8 mouse cellular contexts compared by ENCODE assay signal in genomic region chr6:129543709-129544606, GRCm38 (mm10). TPM values are rescaled to one million over a fixed set of nuclear protein-coding genes. Genes with fewer than 3 reads are reported as not detected.
A peak's percentile ranks its signal among the peaks of the same experiment; 100 is the strongest.
DNase-seq lines count a peak whose midpoint lies in the region; ATAC-seq and TF ChIP-seq lines count a peak whose summit lies in the region.

No protein-coding gene starts in this region.

- no peak overlapping the region for H3K4me2 ChIP-seq in forebrain, embryonic 16.5 days (ENCODE audit: low read length)
- no peak overlapping the region for H3K4me2 ChIP-seq in hindbrain, embryonic 16.5 days (ENCODE audit: low read length)

- peak; percentile 46 for DNase-seq in ovary, postnatal 36 days (ENCODE audit: low spot score)
- no peak for DNase-seq in ovary, adult 18-20 months (ENCODE audit: low spot score)
- peak; percentile 64 to 68 for DNase-seq in cerebellum, adult 2 months
- peak; percentile 30 to 64 for DNase-seq in layer of hippocampus, postnatal 36 days
- DNase-seq in lung, postnatal 25 days (ENCODE audit: low spot score), result peak; percentile 68
- DNase-seq in right cerebral cortex, adult 2 months (ENCODE audit: low spot score in 2 of 2), result peak; percentile 81 to 84

- 54% methylated on average over 6 of the region's 6 CpGs for WGBS in cerebellum, adult 2 months
- WGBS in forebrain, embryonic 16.5 days, result 59% methylated on average over 6 of the region's 6 CpGs
- WGBS in hindbrain, embryonic 16.5 days, result 42% methylated on average over 6 of the region's 6 CpGs

- H3K27me3 ChIP-seq in cerebellum, adult 2 months (ENCODE audit: control insufficient read depth, insufficient read depth, low read length), result no peaks in the 10 kb centered on the region
- no peaks in the 10 kb centered on the region for H3K27me3 ChIP-seq in forebrain, embryonic 16.5 days (replicated peaks; ENCODE audit: control insufficient read depth, insufficient read depth, low read length)
- no peaks in the 10 kb centered on the region for H3K27me3 ChIP-seq in hindbrain, embryonic 16.5 days (replicated peaks; ENCODE audit: control insufficient read depth, insufficient read depth, low read length)

- no peak overlapping the region for H3K4me3 ChIP-seq in cerebellum, adult 2 months (replicated peaks; ENCODE audit: insufficient read depth, low read depth, low read length)
- H3K4me3 ChIP-seq in forebrain, embryonic 16.5 days (replicated peaks; ENCODE audit: low read length), result no peak overlapping the region
- H3K4me3 ChIP-seq in hindbrain, embryonic 16.5 days (ENCODE audit: low read length), result no peak overlapping the region

- no peak overlapping the region for H3K9ac ChIP-seq in forebrain, embryonic 16.5 days (replicated peaks; ENCODE audit: low read depth, low read length)
- H3K9ac ChIP-seq in hindbrain, embryonic 16.5 days (ENCODE audit: low read depth, low read length), result no peak overlapping the region

- peak; percentile 76 for TF ChIP-seq CTCF in cerebellum, adult 2 months (IDR thresholded peaks at IDR 0.05; ENCODE audit: borderline replicate concordance, insufficient read depth, low read depth, low read length)

- no peaks in the 10 kb centered on the region; the same call in 1 of the 2 replicates for H3K4me1 ChIP-seq in cerebellum, adult 2 months (ENCODE audit: control insufficient read depth, insufficient read depth, low read length)
- peaks cover 4% of the 10 kb centered on the region; the same call in 1 of the 2 replicates for H3K4me1 ChIP-seq in forebrain, embryonic 16.5 days (replicated peaks; ENCODE audit: control insufficient read depth, insufficient read depth, low read length)
- no peaks in the 10 kb centered on the region for H3K4me1 ChIP-seq in hindbrain, embryonic 16.5 days (ENCODE audit: control insufficient read depth, insufficient read depth, low read depth, low read length)

- ATAC-seq in forebrain, embryonic 16.5 days, result peak; percentile 85
- peak; percentile 85 for ATAC-seq in hindbrain, embryonic 16.5 days

- H3K27ac ChIP-seq in cerebellum, adult 2 months (ENCODE audit: insufficient read depth, low read length), result no peak overlapping the region
- no peak overlapping the region for H3K27ac ChIP-seq in forebrain, embryonic 16.5 days (ENCODE audit: low read length)
- no peak overlapping the region for H3K27ac ChIP-seq in hindbrain, embryonic 16.5 days (ENCODE audit: low read depth, low read length)

- TF ChIP-seq POLR2A in cerebellum, adult 2 months (IDR thresholded peaks at IDR 0.05; ENCODE audit: borderline replicate concordance, insufficient read depth, low read length), result 0 out of 2 replicates have a peak, but pooled peaks have one; percentile 17

- H3K9me3 ChIP-seq in forebrain, embryonic 16.5 days (ENCODE audit: control insufficient read depth, low read length), result no peaks in the 10 kb centered on the region
- no peaks in the 10 kb centered on the region for H3K9me3 ChIP-seq in hindbrain, embryonic 16.5 days (ENCODE audit: control insufficient read depth, low read length)

- peaks cover 28% of the 10 kb centered on the region for H3K36me3 ChIP-seq in forebrain, embryonic 16.5 days (ENCODE audit: control insufficient read depth, insufficient read depth)
- peaks cover 24% of the 10 kb centered on the region for H3K36me3 ChIP-seq in hindbrain, embryonic 16.5 days (ENCODE audit: control insufficient read depth, insufficient read depth, low read length)

RNA-seq across cellular contexts. Expression of gene Gabarapl1, which starts 11.0 kb away (rescaled TPM):
- 380 and 434 TPM in 2 replicates for polyA plus RNA-seq in cerebellum, adult 2 months (2012; rRNA removed)
- 203 and 217 TPM in 2 replicates for polyA plus RNA-seq in forebrain, embryonic 16.5 days (2015; fragmentation: Nextera tagmentation; extraction: Ambion mirVana)
- polyA plus RNA-seq in hindbrain, embryonic 16.5 days (2015; fragmentation: Nextera tagmentation; extraction: Ambion mirVana), result 237 and 271 TPM in 2 replicates
- total RNA-seq in layer of hippocampus, postnatal 36 days (2021), result 100 to 1,000 TPM; 613 to 662 TPM

RNA-seq across cellular contexts. Expression of gene Tmem52b, which starts 31.6 kb away (rescaled TPM):
- not detected in 2 replicates for polyA plus RNA-seq in cerebellum, adult 2 months (2012; rRNA removed)
- polyA plus RNA-seq in forebrain, embryonic 16.5 days (2015; fragmentation: Nextera tagmentation; extraction: Ambion mirVana), result 0.09 TPM in 1 of 2 replicates, not detected in the other
- not detected in 2 replicates for polyA plus RNA-seq in hindbrain, embryonic 16.5 days (2015; fragmentation: Nextera tagmentation; extraction: Ambion mirVana)
- not detected for total RNA-seq in layer of hippocampus, postnatal 36 days (2021)

RNA-seq across cellular contexts. Expression of gene Klre1, which starts 33.7 kb away (rescaled TPM):
- 0.06 TPM in 1 of 2 replicates, not detected in the other for polyA plus RNA-seq in cerebellum, adult 2 months (2012; rRNA removed)
- not detected in 2 replicates for polyA plus RNA-seq in forebrain, embryonic 16.5 days (2015; fragmentation: Nextera tagmentation; extraction: Ambion mirVana)
- polyA plus RNA-seq in hindbrain, embryonic 16.5 days (2015; fragmentation: Nextera tagmentation; extraction: Ambion mirVana), result not detected in 2 replicates
- not detected for total RNA-seq in layer of hippocampus, postnatal 36 days (2021)

RNA-seq across cellular contexts. Expression of gene Olr1, which starts 37.0 kb away (rescaled TPM):
- not detected in 2 replicates for polyA plus RNA-seq in cerebellum, adult 2 months (2012; rRNA removed)
- polyA plus RNA-seq in forebrain, embryonic 16.5 days (2015; fragmentation: Nextera tagmentation; extraction: Ambion mirVana), result not detected in 2 replicates
- not detected in 2 replicates for polyA plus RNA-seq in hindbrain, embryonic 16.5 days (2015; fragmentation: Nextera tagmentation; extraction: Ambion mirVana)
- not detected for total RNA-seq in layer of hippocampus, postnatal 36 days (2021)

RNA-seq across cellular contexts. Expression of gene Klrd1, which starts 47.6 kb away (rescaled TPM):
- polyA plus RNA-seq in cerebellum, adult 2 months (2012; rRNA removed), result 0.13 TPM in 1 of 2 replicates, not detected in the other
- not detected in 2 replicates for polyA plus RNA-seq in forebrain, embryonic 16.5 days (2015; fragmentation: Nextera tagmentation; extraction: Ambion mirVana)
- not detected in 2 replicates for polyA plus RNA-seq in hindbrain, embryonic 16.5 days (2015; fragmentation: Nextera tagmentation; extraction: Ambion mirVana)
- total RNA-seq in layer of hippocampus, postnatal 36 days (2021), result not detected
